Mouse (Mus musculus) left cerebral cortex, postnatal 10 days (tissue): ENCODE measurements at regions not wholly inside any gene's neighbourhood (a gene's known extent, or its start where the extent isn't known, plus 50 kb on each side); places are given as distances from the start of the nearest gene placed in this dataset.

Experiments
- DNase-seq, 2 experiments: peaks; one replicate each; pipeline ENCODE4 v3.0.0; 2021 to 2022; ENCODE audit warnings: low spot score in 2 of 2, mixed read lengths in 1 of 2; ENCODE audit errors: extremely low spot score in 1 of 2
- intact Hi-C: fragments of 180-260 bp; cut with DNase I; formaldehyde crosslinking; loops from one replicate; pipeline ENCODE4 v1.15.1; 2025

DNA sequence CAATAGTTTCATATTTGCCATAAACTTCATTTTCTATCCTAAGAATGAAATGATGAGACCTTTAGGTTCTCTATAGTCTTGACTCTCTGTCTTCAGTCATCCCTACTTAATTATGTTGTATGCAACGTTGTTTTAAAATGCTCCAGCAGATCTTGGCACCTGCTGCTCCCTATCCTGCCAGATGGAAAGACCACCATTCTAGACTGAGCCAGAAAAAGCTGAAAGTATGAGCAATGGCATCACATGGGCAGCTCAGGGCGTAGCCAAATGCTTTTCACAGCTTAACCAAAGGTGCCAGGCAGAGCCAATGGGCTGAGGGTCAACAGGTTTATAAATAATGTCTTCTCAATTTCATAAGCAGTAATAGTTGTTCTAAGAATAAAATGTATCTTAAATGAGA, 190.2 kb upstream of the Cdh20 start:
- no peak for DNase-seq
- intact Hi-C loops, result no loop called here

DNA sequence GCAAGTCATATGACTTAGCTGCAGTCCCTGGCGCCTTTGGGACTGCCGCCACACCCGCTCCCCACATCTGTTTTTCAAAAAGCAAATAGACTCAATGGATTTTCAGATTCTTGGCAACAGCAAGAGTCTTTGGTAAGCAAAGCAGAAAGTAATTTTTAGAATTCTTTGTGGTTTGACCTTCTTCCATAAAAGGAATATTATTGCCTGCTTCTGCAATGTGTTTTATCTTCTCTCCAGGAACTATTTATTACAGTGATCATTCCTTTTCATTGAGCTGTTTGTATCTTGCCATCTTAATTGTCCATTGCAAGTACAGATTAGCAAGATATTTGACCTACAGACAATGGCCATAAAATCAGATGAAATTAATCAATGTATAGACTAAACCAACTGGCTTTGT, 184.2 kb upstream of the Cdh20 start:
- intact Hi-C loops, result no loop called here
- no peak for DNase-seq

DNA sequence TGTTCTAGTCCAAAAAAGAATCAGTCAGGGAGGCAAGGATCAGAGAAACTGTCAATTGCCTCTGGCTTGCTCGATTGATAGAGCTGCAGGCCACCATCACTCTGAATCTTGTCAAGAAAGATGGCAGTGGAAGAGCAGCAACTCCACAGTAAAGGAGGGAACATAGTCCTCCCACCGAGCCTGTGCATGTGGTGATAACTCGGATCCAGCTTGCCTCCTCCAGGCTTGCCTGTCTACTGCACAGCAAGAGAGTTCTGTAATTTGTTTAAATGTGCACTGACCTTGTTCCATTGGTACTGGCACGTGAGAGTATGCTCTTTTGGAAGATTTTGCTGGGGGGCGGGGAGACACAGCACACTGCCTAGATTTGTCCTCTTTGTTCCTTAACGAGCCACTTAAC, 181.3 kb upstream of the Cdh20 start:
- intact Hi-C loops, result no loop called here
- no peak for DNase-seq

DNA sequence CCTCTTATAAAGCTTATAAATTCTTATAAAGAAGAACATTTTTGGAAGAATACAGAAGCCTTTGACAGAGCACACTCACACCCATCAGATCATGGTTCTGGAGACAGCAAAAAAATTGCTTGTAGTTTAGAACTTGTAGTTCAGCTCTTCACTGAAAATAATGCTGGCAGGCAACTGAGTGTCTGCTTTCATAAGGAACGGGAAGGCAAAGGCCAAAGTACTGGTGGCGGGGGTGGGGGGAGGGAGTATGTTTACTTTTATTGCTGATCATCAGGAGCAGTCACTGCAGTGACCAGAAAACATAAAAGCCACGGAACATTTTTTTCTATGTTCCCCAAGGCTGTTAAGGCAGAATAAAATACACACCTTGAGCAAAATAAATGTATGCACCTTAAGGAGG, 163.0 kb upstream of the Cdh20 start:
- DNase-seq, result no peak
- intact Hi-C loops, result no loop called here

DNA sequence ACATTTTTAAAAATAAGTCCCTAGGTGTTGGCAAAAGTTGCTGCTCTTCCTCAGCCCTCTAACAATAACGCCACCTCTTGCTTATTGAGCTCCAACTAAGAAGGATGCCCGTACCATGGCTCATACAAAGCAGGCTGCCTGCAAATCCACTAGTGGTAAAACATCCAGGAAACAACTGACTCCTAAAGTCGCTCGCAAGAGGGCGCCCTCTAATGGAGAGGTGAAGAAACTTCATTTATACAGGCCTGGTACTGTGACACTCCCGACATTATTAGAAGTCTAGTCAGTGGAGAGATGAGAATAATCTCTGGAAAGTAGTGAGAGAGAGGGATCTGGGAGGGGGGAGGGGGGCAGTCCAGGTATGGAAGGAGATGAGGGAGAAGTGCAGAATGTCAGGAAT, 158.9 kb upstream of the Cdh20 start:
- DNase-seq, result no peak
- intact Hi-C loops, result no loop called here

DNA sequence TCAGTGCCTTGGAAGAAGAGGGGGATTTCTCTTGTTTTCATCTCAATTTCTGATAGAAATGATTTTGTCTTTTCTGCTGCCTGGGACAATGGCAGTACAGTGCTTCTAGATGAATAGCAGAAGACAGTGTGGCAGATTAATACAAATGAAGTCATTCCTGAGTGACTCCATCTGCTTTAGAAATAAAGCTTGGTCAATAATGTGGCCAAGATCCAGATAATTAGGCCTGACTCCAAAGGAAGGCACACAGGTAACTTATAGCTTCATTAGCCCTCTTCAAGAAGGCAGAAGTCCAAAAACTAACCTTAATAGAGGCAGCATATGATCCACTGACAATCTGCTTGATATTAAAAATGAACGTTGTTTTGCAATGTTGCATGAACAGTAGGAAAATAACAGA, 151.0 kb upstream of the Cdh20 start:
- intact Hi-C loops, result no loop called here
- DNase-seq, result no peak

DNA sequence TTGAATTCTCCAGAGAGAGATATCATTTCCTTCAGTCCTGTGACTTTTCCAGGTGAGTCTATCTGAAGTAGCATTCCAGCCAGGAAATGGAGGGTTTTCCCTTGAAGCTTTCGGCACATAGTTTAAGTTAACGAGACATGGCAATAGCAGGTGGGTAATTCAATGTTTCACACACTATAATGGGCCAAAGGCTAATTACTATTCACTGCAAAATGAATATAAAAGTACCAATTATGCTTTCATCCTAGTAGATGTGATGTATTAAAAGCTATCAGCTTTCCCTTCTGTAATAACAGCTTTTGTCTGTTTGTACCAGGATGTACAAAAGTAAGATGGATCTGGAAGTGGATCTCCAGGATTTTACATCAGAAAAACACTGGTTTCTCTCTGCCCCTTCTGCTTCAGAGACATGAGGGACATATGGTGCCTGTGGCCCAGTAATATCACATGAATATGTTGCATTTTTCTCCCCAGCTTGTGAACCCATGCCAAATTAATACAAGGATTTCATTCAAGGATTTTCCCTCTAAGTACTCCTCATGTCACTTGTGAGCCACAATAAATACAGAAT, 148.4 kb upstream of the Cdh20 start:
- intact Hi-C loops, result loop anchor here (10.0 kb wide), 1 partner anchor 325 kb away; no protein-coding TSS in a partner anchor
- no peak for DNase-seq

DNA sequence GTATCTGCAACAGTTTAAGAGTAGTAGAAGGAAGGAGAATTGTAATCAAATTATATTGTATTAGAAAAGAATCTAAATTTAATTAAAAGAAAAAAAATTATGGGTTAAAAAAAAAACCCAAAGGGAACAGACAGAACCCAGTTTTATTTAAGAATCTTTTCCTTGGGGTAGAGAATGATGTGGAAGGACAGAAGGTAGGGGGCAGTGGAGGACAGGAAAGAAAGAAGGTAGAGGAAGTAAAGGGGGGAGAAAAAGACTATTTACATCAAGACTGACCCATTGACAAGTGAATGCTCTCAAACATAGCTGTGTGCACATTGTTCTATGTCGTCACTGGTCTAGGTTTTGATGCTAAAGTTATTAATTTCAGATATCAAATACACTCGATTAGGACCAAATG, 142.8 kb upstream of the Cdh20 start:
- intact Hi-C loops, result loop anchor here (10.0 kb wide), 1 partner anchor 319 kb away; no protein-coding TSS in a partner anchor
- no peak for DNase-seq

DNA sequence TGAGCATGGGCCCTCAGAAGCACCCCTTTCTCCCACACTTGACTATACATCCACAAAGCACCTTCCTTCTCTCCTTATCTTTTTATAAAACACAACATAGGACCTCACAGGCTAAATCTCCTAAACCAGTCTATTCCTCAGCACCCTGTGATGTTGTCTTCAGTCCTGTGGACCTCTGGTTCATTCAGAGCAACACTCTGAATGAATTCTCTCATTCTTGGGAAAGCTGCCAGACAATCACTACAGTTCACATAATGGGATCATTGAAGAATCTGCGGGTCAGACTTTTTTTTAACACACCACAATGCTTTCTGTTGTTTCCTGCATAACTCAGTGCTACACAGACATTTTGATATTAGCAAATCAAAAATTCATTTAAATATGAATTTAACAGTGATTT, 115.9 kb upstream of the Cdh20 start:
- DNase-seq, result no peak
- intact Hi-C loops, result no loop called here
